Mouse (Mus musculus) midbrain, postnatal 0 days (tissue): Measurements from ENCODE around the gene Camk2d. TPM values are rescaled to one million over a fixed set of nuclear protein-coding genes. Genes with fewer than 3 reads are reported as not detected.
A peak's percentile ranks its signal among the peaks of the same experiment; 100 is the strongest.

Experiments used
- ATAC-seq: fragments of 200-750 bp; cut with Nextera tagmentation; 2 replicates; pipeline ENCODE4 v1.8.0; 2017; ENCODE audit warnings: moderate number of reproducible peaks, mild to moderate bottlenecking, moderate TSS enrichment, moderate library complexity; ENCODE audit not compliant: low FRiP score
- DNase-seq: peaks from one replicate; pipeline ENCODE4 v3.0.0-alpha.2; 2015; ENCODE audit warnings: low spot score
- H3K27ac ChIP-seq: fragments of 300-500 bp; sonication (generic); 2 replicates; pipeline ENCODE4 v1.5.1; 2014; ENCODE audit warnings: low read depth, mild to moderate bottlenecking, low read length, mixed read lengths
- H3K27me3 ChIP-seq: fragments of 300-500 bp; sonication (generic); 2 replicates; pipeline ENCODE4 v1.6.1; 2014; ENCODE audit warnings: low read length, control low read depth, mixed read lengths; ENCODE audit not compliant: insufficient read depth
- H3K36me3 ChIP-seq: fragments of 300-500 bp; sonication (generic); 2 replicates; pipeline ENCODE4 v1.6.1; 2014; ENCODE audit warnings: low read length, control low read depth, mixed read lengths; ENCODE audit not compliant: insufficient read depth
- H3K4me1 ChIP-seq: fragments of 300-500 bp; sonication (generic); 2 replicates; pipeline ENCODE4 v1.6.1; 2014; ENCODE audit warnings: mild to moderate bottlenecking, control low read depth, antibody characterized with exemption, low read length, mixed read lengths; ENCODE audit not compliant: insufficient read depth
- H3K4me2 ChIP-seq: fragments of 300-500 bp; sonication (generic); 2 replicates; pipeline ENCODE4 v1.6.1; 2014; ENCODE audit warnings: low read depth, mild to moderate bottlenecking, low read length, mixed read lengths; ENCODE audit not compliant: poor library complexity, severe bottlenecking
- H3K4me3 ChIP-seq: fragments of 300-500 bp; sonication (generic); 2 replicates; pipeline ENCODE4 v1.5.1; 2014; ENCODE audit warnings: low read depth, mild to moderate bottlenecking, low read length, moderate library complexity
- H3K9ac ChIP-seq: fragments of 300-500 bp; sonication (generic); replicated peaks from 2 replicates; pipeline ENCODE4 v1.6.1; 2014; ENCODE audit warnings: mild to moderate bottlenecking, low read length, moderate library complexity, mixed read lengths; ENCODE audit not compliant: poor library complexity, severe bottlenecking
- H3K9me3 ChIP-seq: fragments of 300-500 bp; sonication (generic); 2 replicates; pipeline ENCODE4 v1.6.1; 2016; ENCODE audit warnings: low read length, control low read depth
- CTCF ChIP-seq: IDR thresholded peaks from 2 replicates; pipeline ENCODE4 v1.5.1; 2016; ENCODE audit warnings: antibody characterized with exemption, mild to moderate bottlenecking
- WGBS: fragments of 180-500 bp; shearing (Covaris S2); extraction: QIAGEN DNeasy Blood & Tissue Kit; methylation state at CpG from one replicate; pipeline ENCODE4 v1.1.7; 2014; 5-methylcytosine and 5-hydroxymethylcytosine counted together
- polyA plus RNA-seq: library from polyadenylated mRNA; unstranded; fragments of >200 nt; fragmentation: Nextera tagmentation; extraction: Ambion mirVana; gene quantifications from 2 replicates; pipeline ENCODE4 v1.2.1, GENCODE M21; 2015
- total RNA-seq: library from RNA; depleted of rRNA; stranded (reverse); fragments of >200 nt; gene quantifications from 2 replicates; pipeline ENCODE4 v1.2.3, GENCODE M21; 2014

The Camk2d gene
- total and polyA plus RNA-seq, 2 experiments from 2014 or later: 95.8 to 143 TPM

DNA sequence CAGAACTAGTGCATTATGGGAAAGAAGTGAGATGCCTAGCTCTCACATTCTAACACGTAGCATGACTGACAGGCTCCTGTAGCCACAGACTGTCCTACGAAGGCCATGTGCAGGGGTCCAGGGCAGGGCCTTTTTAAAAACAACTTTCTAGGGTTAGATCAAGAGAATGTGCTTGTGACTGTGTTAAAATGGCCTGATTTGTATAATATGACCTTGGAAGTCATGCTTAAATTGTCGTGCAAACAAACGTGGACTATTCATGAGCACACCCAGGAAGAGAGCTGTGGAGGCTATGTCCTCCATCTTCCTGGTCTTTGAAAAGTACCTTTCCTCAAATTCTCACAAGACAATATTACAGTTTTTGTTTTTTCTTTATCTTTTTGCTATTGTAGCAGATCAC, 91.0 kb downstream of the Camk2d start:
- no peak overlapping the region for H3K4me3 ChIP-seq
- DNase-seq (no peak), ATAC-seq (no peak)
- WGBS: 81% methylated on average over 4 of the region's 4 CpGs
- no peaks in the 10 kb centered on the region for H3K27me3 ChIP-seq
- no peaks in the 10 kb centered on the region for H3K36me3 ChIP-seq
- H3K4me2 ChIP-seq: no peak overlapping the region
- H3K9me3 ChIP-seq: no peaks in the 10 kb centered on the region
- TF ChIP-seq CTCF: no peak
- no peak overlapping the region for H3K9ac ChIP-seq
- H3K4me1 ChIP-seq: no peaks in the 10 kb centered on the region
- no peak overlapping the region for H3K27ac ChIP-seq

DNA sequence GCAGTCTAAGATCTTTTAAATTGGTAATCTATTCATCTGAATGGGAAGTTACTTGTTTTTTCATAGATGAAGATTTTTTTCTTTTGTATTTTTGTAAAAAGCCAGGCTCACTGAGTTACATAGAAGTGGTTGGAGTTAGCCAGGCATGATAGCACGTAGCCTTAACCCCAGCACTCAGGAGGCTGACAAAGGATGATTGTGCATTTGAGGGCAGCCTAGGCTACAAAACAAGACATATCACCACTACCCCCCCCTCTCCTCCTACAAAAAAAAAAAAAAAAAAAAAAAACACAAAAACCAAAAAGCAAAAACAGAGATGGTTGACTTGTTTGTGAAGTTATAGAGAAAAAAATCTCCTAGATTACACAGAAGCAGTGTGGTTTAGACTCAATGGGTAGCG, 92.4 kb downstream of the Camk2d start:
- Histone ChIP-seq H3K4me2 (no peak overlapping the region), H3K36me3 (no peaks in the 10 kb centered on the region), H3K9ac (no peak overlapping the region), H3K4me3 (no peak overlapping the region), H3K27me3 (no peaks in the 10 kb centered on the region), H3K4me1 (0 out of 2 replicates have a peak, but pooled peaks cover 2% of the 10 kb centered on the region), H3K27ac (no peak overlapping the region), H3K9me3 (no peaks in the 10 kb centered on the region)
- no peak for DNase-seq
- no peak for ATAC-seq
- TF ChIP-seq CTCF: no peak
- 80% methylated on average over 2 of the region's 2 CpGs for WGBS

DNA sequence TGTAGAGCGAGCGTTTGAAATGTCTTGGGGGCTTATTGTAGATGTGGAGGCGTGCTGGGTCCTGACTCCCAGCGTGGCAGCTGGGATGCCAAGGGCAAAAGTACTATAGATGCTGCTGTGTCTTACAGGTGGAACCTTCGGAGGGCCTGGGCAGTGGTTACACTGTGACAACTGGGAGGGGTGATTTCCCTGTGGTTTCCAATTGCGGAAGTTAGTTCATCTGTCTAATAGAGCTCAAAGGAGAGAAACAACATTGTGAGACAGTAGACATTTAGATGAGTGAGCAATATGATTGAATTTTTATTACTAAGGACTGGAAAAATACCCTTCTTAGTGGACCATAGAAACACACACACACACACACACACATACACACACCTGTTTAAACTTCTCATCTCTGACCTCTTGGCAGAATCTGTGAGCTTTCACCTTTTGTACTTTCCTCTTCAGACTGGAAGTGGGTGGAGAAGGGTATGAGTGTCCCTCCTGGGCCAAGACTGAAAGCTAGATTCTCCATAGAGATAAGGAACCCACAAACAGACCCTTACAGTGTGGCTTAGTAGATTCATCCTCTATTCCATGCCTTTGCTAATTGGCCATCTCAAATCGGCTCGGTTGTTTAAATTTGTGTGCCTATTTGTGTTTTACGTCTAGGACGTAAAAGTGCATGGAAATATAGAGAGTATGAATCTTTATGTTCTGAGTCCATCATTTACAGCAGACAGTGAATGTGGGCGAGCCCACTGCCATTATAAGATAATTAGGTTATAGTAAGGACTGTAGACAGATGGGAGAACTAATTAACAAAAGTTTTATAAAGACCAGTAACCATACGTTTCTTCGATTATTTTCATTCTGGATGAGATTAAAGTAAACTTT, 94.8 kb downstream of the Camk2d start:
- Histone ChIP-seq H3K27ac (no peak overlapping the region), H3K36me3 (no peaks in the 10 kb centered on the region), H3K9ac (no peak overlapping the region), H3K4me1 (0 out of 2 replicates have a peak, but pooled peaks cover 4% of the 10 kb centered on the region), H3K4me3 (no peak overlapping the region), H3K9me3 (no peaks in the 10 kb centered on the region), H3K4me2 (no peak overlapping the region), H3K27me3 (no peaks in the 10 kb centered on the region)
- no peak for ATAC-seq
- TF ChIP-seq CTCF: no peak
- 91% methylated on average over 13 of the region's 13 CpGs for WGBS
- DNase-seq: no peak

DNA sequence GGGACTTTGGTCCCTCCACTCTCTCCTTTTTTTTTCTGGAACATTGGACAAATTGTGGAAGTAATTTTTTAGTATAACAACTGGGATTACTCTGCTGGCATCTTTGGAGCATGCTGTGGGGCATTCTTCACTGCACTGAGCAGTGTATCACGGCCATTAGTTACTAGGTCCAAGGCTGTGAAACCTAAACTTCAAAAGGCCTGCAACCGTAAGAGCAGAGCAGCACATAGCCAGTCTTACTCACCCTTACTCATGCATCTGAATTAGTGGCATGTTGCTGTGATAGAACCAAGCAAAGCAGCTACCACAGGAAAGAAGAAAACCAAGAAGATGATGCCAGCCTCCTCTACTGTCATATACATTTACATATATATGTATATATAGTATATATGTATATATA, 95.5 kb downstream of the Camk2d start:
- H3K9ac ChIP-seq: no peak overlapping the region
- H3K4me1 ChIP-seq: 0 out of 2 replicates have a peak, but pooled peaks cover 4% of the 10 kb centered on the region
- 68% methylated on average over 2 of the region's 2 CpGs for WGBS
- TF ChIP-seq CTCF: no peak
- no peaks in the 10 kb centered on the region for H3K36me3 ChIP-seq
- no peaks in the 10 kb centered on the region for H3K9me3 ChIP-seq
- H3K27me3 ChIP-seq: no peaks in the 10 kb centered on the region
- H3K4me2 ChIP-seq: no peak overlapping the region
- no peak overlapping the region for H3K27ac ChIP-seq
- ATAC-seq (no peak), DNase-seq (no peak)
- no peak overlapping the region for H3K4me3 ChIP-seq

DNA sequence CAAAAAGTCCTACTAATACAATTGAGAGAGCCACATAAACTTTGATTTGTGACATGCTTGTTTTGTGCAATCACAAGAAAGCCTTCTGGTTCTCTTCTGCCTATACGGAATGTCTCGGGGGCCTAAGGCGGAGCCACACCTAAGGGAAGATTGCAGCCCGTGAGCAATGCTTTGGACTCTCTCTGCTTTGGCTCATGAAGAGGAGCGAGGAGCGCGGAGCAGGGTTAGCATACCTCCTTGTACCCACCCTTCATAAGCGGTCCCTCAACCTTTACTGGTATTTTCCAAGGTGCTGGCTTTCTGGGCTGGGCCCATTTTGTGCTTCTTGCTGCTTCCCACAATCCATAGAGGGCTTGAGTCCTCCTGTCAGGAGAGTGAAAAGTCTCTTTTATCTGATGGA, 96.7 kb downstream of the Camk2d start:
- H3K4me1 ChIP-seq: 0 out of 2 replicates have a peak, but pooled peaks cover 4% of the 10 kb centered on the region
- no peak for TF ChIP-seq CTCF
- no peak overlapping the region for H3K27ac ChIP-seq
- no peak overlapping the region for H3K9ac ChIP-seq
- ATAC-seq (no peak), DNase-seq (no peak)
- no peaks in the 10 kb centered on the region for H3K36me3 ChIP-seq
- H3K9me3 ChIP-seq: no peaks in the 10 kb centered on the region
- WGBS: 89% methylated on average over 8 of the region's 8 CpGs
- H3K4me3 ChIP-seq: no peak overlapping the region
- H3K4me2 ChIP-seq: no peak overlapping the region
- H3K27me3 ChIP-seq: no peaks in the 10 kb centered on the region

DNA sequence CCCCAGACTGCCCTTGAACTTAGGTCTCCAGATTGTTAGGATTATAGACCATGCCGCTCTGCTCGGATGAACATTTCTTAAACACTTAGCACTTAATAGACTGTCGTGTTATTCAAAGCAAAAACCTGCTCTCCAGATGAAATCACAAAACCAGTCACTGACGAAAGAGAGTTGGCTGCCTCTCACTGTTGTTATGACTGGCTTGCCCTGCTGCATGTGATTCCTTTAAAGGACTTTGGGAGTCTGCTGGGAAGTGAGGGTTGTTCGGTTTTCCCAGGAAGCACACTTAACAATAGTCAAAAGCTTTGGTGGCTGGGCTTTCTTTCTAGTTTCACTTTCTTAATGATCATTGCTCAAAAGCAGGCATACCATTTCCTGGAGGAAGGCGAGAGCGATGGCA, 97.2 kb downstream of the Camk2d start:
- H3K27me3 ChIP-seq: no peaks in the 10 kb centered on the region
- H3K4me3 ChIP-seq: no peak overlapping the region
- no peak overlapping the region for H3K9ac ChIP-seq
- TF ChIP-seq CTCF: no peak
- 49% methylated on average over 7 of the region's 7 CpGs for WGBS
- DNase-seq (no peak), ATAC-seq (no peak)
- H3K9me3 ChIP-seq: no peaks in the 10 kb centered on the region
- 0 out of 2 replicates have a peak overlapping the region, but pooled peaks have one; percentile 5 for H3K4me2 ChIP-seq
- no peak overlapping the region for H3K27ac ChIP-seq
- no peaks in the 10 kb centered on the region for H3K36me3 ChIP-seq
- H3K4me1 ChIP-seq: 0 out of 2 replicates have a peak, but pooled peaks cover 4% of the 10 kb centered on the region
